Comparison of ENCODE assay signal across 11 mouse cellular contexts in the genomic region with DNA sequence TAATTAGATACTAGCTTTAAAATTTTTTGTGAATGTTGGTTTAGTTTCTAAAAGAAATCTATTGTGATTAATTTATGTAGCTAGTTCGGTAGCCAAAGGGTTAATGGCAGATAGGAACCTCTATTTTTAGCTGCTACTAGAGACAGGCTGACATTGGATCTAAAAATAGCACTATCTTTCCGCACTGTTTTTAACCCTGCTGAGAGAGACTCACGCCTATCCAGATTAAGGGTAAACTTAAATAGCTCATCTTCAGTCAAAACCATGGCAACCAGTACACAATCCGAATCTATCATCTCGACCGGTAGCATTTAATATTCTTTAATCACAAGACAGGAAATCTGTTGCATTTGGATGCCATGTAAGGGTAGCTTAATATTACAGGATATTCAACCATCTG. TPM values are rescaled to one million over a fixed set of nuclear protein-coding genes. Genes with fewer than 3 reads are reported as not detected.
DNase-seq lines count a peak whose midpoint lies in the region; ATAC-seq and TF ChIP-seq lines count a peak whose summit lies in the region.
"Had no signal": no experiment of that assay in that cellular context is flagged by ENCODE, and none has a peak within 500 bp of the region (broad histone marks: within the 10 kb centered on the region; RNA-seq: fewer than 3 reads in every experiment).

No protein-coding gene starts in this region.

- no peak overlapping the region for H3K4me3 ChIP-seq in hindbrain, embryonic 14.5 days (replicated peaks; ENCODE audit: low read length)
- H3K4me3 ChIP-seq in hindbrain, embryonic 13.5 days = no peak overlapping the region
- no peak overlapping the region for H3K4me3 ChIP-seq in forebrain, postnatal 0 days (ENCODE audit: low read depth, low read length)
- no peak overlapping the region for H3K4me3 ChIP-seq in liver, embryonic 11.5 days (ENCODE audit: low read depth, low read length)

- H3K9me3 ChIP-seq in hindbrain, embryonic 14.5 days (ENCODE audit: control insufficient read depth, low read length) = peaks cover 12% of the 10 kb centered on the region; the same call in 1 of the 2 replicates
- peaks cover 10% of the 10 kb centered on the region; the same call in 1 of the 2 replicates for H3K9me3 ChIP-seq in hindbrain, embryonic 13.5 days
- H3K9me3 ChIP-seq in forebrain, postnatal 0 days (ENCODE audit: low read length) = no peaks in the 10 kb centered on the region
- H3K9me3 ChIP-seq in liver, embryonic 11.5 days (ENCODE audit: control insufficient read depth, low read length) = no peaks in the 10 kb centered on the region

- H3K27ac ChIP-seq in hindbrain, embryonic 14.5 days = no peak overlapping the region
- no peak overlapping the region for H3K27ac ChIP-seq in hindbrain, embryonic 13.5 days
- peak overlapping the region; percentile 59; the same call in 1 of the 2 replicates for H3K27ac ChIP-seq in forebrain, postnatal 0 days (ENCODE audit: low read depth, low read length)
- no peak overlapping the region for H3K27ac ChIP-seq in liver, embryonic 11.5 days (ENCODE audit: low read depth, low read length)

- H3K36me3 ChIP-seq in hindbrain, embryonic 14.5 days (replicated peaks; ENCODE audit: control insufficient read depth, insufficient read depth) = no peaks in the 10 kb centered on the region
- 0 out of 2 replicates have a peak, but pooled peaks cover 2% of the 10 kb centered on the region for H3K36me3 ChIP-seq in hindbrain, embryonic 13.5 days
- H3K36me3 ChIP-seq in forebrain, postnatal 0 days (ENCODE audit: insufficient read depth) = no peaks in the 10 kb centered on the region
- H3K36me3 ChIP-seq in liver, embryonic 11.5 days (ENCODE audit: control insufficient read depth, insufficient read depth, low read length) = no peaks in the 10 kb centered on the region

- no peak overlapping the region for H3K9ac ChIP-seq in hindbrain, embryonic 14.5 days
- H3K9ac ChIP-seq in hindbrain, embryonic 13.5 days = no peak overlapping the region
- no peak overlapping the region for H3K9ac ChIP-seq in forebrain, postnatal 0 days
- H3K9ac ChIP-seq in liver, embryonic 11.5 days (ENCODE audit: low read depth, low read length) = no peak overlapping the region

- WGBS in hindbrain, embryonic 14.5 days = 51% methylated on average over 6 of the region's 6 CpGs
- WGBS in hindbrain, embryonic 13.5 days = 49% methylated on average over 6 of the region's 6 CpGs
- WGBS in forebrain, postnatal 0 days = 14% methylated on average over 6 of the region's 6 CpGs
- WGBS in liver, embryonic 11.5 days = 19% methylated on average over 6 of the region's 6 CpGs

- DNase-seq in cerebellum, postnatal 14 days = peak; percentile 13 to 49
- DNase-seq in cerebellum, adult 11 months = no peak
- DNase-seq in hindbrain, embryonic 14.5 days (ENCODE audit: low spot score) = peak; percentile 28
- DNase-seq in CD4-positive, CD25-positive, alpha-beta regulatory T cell, adult 2 months (ENCODE audit: low read depth, low spot score) = peak; percentile 41
- peak; percentile 72 for DNase-seq in forebrain, postnatal 0 days
- DNase-seq in adrenal gland, adult (ENCODE audit: inconsistent age in 2 of 2, low spot score in 1 of 2) = no peak
- no peak for DNase-seq in liver, embryonic 11.5 days (ENCODE audit: low spot score)
- DNase-seq: adrenal gland, postnatal 36 days; lung, adult 18-20 months had no signal

- no peak overlapping the region for H3K4me2 ChIP-seq in hindbrain, embryonic 14.5 days (replicated peaks)
- no peak overlapping the region for H3K4me2 ChIP-seq in hindbrain, embryonic 13.5 days
- no peak overlapping the region for H3K4me2 ChIP-seq in forebrain, postnatal 0 days (ENCODE audit: low read depth)
- H3K4me2 ChIP-seq in liver, embryonic 11.5 days = no peak overlapping the region

- no peak for ATAC-seq in hindbrain, embryonic 14.5 days (ENCODE audit: low FRiP score)
- no peak for ATAC-seq in hindbrain, embryonic 13.5 days (ENCODE audit: low FRiP score)
- peak; percentile 89 for ATAC-seq in forebrain, postnatal 0 days
- no peak for ATAC-seq in liver, embryonic 11.5 days (replicated peaks; ENCODE audit: low FRiP score)
- ATAC-seq: Patski had no signal

- no peaks in the 10 kb centered on the region for H3K27me3 ChIP-seq in hindbrain, embryonic 14.5 days (ENCODE audit: control insufficient read depth, insufficient read depth, low read length)
- H3K27me3 ChIP-seq in hindbrain, embryonic 13.5 days = no peaks in the 10 kb centered on the region
- no peaks in the 10 kb centered on the region for H3K27me3 ChIP-seq in forebrain, postnatal 0 days (ENCODE audit: insufficient read depth, low read length)
- H3K27me3 ChIP-seq in liver, embryonic 11.5 days (replicated peaks; ENCODE audit: control insufficient read depth, insufficient read depth, low read length) = no peaks in the 10 kb centered on the region

- H3K4me1 ChIP-seq in hindbrain, embryonic 14.5 days (replicated peaks; ENCODE audit: control insufficient read depth, insufficient read depth, low read length) = no peaks in the 10 kb centered on the region
- H3K4me1 ChIP-seq in hindbrain, embryonic 13.5 days (replicated peaks) = no peaks in the 10 kb centered on the region
- no peaks in the 10 kb centered on the region for H3K4me1 ChIP-seq in forebrain, postnatal 0 days (ENCODE audit: insufficient read depth)
- no peaks in the 10 kb centered on the region for H3K4me1 ChIP-seq in liver, embryonic 11.5 days (replicated peaks; ENCODE audit: control insufficient read depth, insufficient read depth, low read length)

- TF ChIP-seq CTCF in forebrain, postnatal 0 days (IDR thresholded peaks at IDR 0.05; ENCODE audit: low read depth) = no peak

RNA-seq across cellular contexts. Expression of gene Kcnk10, which starts 24.0 kb away (rescaled TPM):
- polyA plus RNA-seq in hindbrain, embryonic 14.5 days (2014; fragmentation: Nextera tagmentation; extraction: Ambion mirVana) = 39.7 and 48.1 TPM in 2 replicates
- 39.6 and 43.2 TPM in 2 replicates for polyA plus RNA-seq in hindbrain, embryonic 13.5 days (2015; fragmentation: Nextera tagmentation; extraction: Ambion mirVana)
- total RNA-seq in forebrain, postnatal 0 days (2014; rRNA removed) = 59.7 and 60.9 TPM in 2 replicates
- 30.2 and 40.9 TPM in 2 replicates for polyA plus RNA-seq in forebrain, postnatal 0 days (2015; fragmentation: Nextera tagmentation; extraction: Ambion mirVana)
- polyA plus RNA-seq in liver, embryonic 11.5 days (2014; fragmentation: Nextera tagmentation; extraction: Ambion mirVana) = 0.26 TPM in 1 of 2 replicates, not detected in the other

RNA-seq across cellular contexts. Expression of gene Spata7, which starts 25.8 kb away (rescaled TPM):
- 29.3 and 29.9 TPM in 2 replicates for polyA plus RNA-seq in hindbrain, embryonic 14.5 days (2014; fragmentation: Nextera tagmentation; extraction: Ambion mirVana)
- 30.4 and 31.3 TPM in 2 replicates for polyA plus RNA-seq in hindbrain, embryonic 13.5 days (2015; fragmentation: Nextera tagmentation; extraction: Ambion mirVana)
- 35.4 and 35.5 TPM in 2 replicates for total RNA-seq in forebrain, postnatal 0 days (2014; rRNA removed)
- polyA plus RNA-seq in forebrain, postnatal 0 days (2015; fragmentation: Nextera tagmentation; extraction: Ambion mirVana) = 23.2 and 32.2 TPM in 2 replicates
- polyA plus RNA-seq in liver, embryonic 11.5 days (2014; fragmentation: Nextera tagmentation; extraction: Ambion mirVana) = 9.1 and 9.7 TPM in 2 replicates

Comparison
In these comparisons a context has a peak if more than half of its experiments do, and no peak if none do; other contexts are left out.
1. DNase-seq: peak in cerebellum, postnatal 14 days (2 of 2), hindbrain, embryonic 14.5 days (single experiment), CD4-positive, CD25-positive, alpha-beta regulatory T cell, adult 2 months (single experiment) and forebrain, postnatal 0 days (single experiment); none in cerebellum, adult 11 months (single experiment), adrenal gland, adult (0 of 2) and liver, embryonic 11.5 days (single experiment).
2. RNA of gene Kcnk10, which starts 24.0 kb away (polyA plus RNA-seq): 30.2 to 40.9 TPM in forebrain, postnatal 0 days, 39.7 to 48.1 TPM in hindbrain, embryonic 14.5 days and 39.6 to 43.2 TPM in hindbrain, embryonic 13.5 days; 0.26 TPM in liver, embryonic 11.5 days; every median in the first group is over 10 times any median in the second.